Mouse (Mus musculus): Measurements from ENCODE around the gene Rufy1.

- TF ChIP-seq GATA1 (IDR thresholded peaks at IDR 0.05; ENCODE audit: borderline replicate concordance, low read length) (no peak), CTCF (IDR thresholded peaks at IDR 0.05; ENCODE audit: low read depth, low read length) (no peak), GATA2 (IDR thresholded peaks at IDR 0.05; ENCODE audit: borderline replicate concordance, low read depth, low read length) (no peak), TAL1 (conservative IDR thresholded peaks at IDR 0.05; ENCODE audit: low read depth, low read length) (no peak), POLR2AphosphoS5 (IDR thresholded peaks at IDR 0.05; ENCODE audit: insufficient replicate concordance, low read depth, low read length) (no peak; the same call in 1 of the 2 replicates)
These were observed 51.7 kb downstream of the Rufy1 start for GRCm38 (mm10) chr11:50379023-50379752.

All from G1E (cell line).